Mouse (Mus musculus) ES-Bruce4 (cell line): ENCODE measurements around the gene Ano1.

Experiments used
- CTCF ChIP-seq: IDR thresholded peaks from one replicate; pipeline ENCODE4 v1.8.1; 2011; ENCODE audit warnings: low read depth, low read length
- POLR2A ChIP-seq: IDR thresholded peaks from one replicate; pipeline ENCODE4 v1.8.1; 2011; ENCODE audit warnings: low read length; ENCODE audit not compliant: insufficient read depth

DNA sequence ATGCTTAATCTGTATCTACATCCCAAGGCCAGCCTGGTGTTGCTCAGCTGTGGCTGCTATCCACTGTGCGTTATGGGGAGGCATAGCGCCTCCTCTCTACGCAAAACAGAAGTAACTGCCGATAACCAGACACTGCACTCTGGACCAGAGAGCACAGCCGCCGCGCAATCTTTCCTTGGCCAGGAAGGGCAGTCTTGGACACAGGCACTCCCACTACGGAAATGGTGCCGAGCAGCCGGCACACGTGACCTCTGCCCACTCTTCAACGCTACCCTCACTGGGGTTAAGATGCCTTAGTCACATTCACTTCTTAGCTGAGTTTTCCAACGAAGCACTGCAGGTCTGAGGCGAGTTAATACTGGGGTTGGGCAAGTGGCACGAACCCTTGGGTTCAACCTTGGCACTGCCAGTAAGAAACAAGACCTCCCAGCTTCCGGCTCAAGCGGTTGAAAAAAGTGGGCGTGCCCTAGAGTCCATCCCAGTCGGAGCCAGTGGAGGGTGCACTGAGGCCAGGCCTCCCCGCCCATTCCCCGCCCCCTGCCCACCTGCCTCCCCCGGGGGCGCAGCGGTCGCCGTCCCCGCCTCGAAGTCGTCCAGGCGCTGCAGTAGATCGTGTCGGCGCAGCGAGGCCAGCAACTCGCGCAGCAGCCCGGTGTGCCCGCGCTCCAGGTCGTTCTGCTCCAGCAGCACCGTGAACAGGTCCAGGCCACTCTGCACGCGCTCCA is 170.1 kb downstream of the Ano1 start:
- TF ChIP-seq CTCF (peak; percentile 53), POLR2A (peak; percentile 6)
